Mouse (Mus musculus): ENCODE results near the gene Ifrd2.

- TF ChIP-seq ZC3H11A (IDR thresholded peaks at IDR 0.05; ENCODE audit: borderline replicate concordance, low read depth, low read length) (no peak), MAFK (IDR thresholded peaks at IDR 0.05; ENCODE audit: insufficient read depth, low read depth, low read length) (no peak)
Measured at GRCm38 (mm10) chr9:107545199-107545598, 42.2 kb upstream of the Ifrd2 start.

Data from ES-E14 (cell line).